Comparison of ENCODE assay signal across 20 mouse cellular contexts in genomic region chr6:48674291-48675058, GRCm38 (mm10). TPM values are rescaled to one million over a fixed set of nuclear protein-coding genes. Genes with fewer than 3 reads are reported as not detected.
DNase-seq lines count a peak whose midpoint lies in the region; ATAC-seq and TF ChIP-seq lines count a peak whose summit lies in the region.
"Had no signal": no experiment of that assay in that cellular context is flagged by ENCODE, and none has a peak within 500 bp of the region (broad histone marks: within the 10 kb centered on the region; RNA-seq: fewer than 3 reads in every experiment).

No protein-coding gene starts in this region.

- H3K36me3 ChIP-seq in intestine, embryonic 15.5 days, result no peaks in the 10 kb centered on the region
- no peaks in the 10 kb centered on the region for H3K36me3 ChIP-seq in intestine, postnatal 0 days (ENCODE audit: control insufficient read depth, insufficient read depth)
- H3K36me3 ChIP-seq in intestine, embryonic 16.5 days (ENCODE audit: control insufficient read depth, insufficient read depth, low read length), result no peaks in the 10 kb centered on the region
- H3K36me3 ChIP-seq: embryonic facial prominence, embryonic 12.5 days; heart, embryonic 15.5 days; midbrain, embryonic 12.5 days had no signal

- no peak overlapping the region for H3K4me2 ChIP-seq in intestine, embryonic 15.5 days (replicated peaks)
- no peak overlapping the region for H3K4me2 ChIP-seq in intestine, postnatal 0 days (replicated peaks; ENCODE audit: low read depth)
- H3K4me2 ChIP-seq in intestine, embryonic 16.5 days (ENCODE audit: low read depth, low read length), result no peak overlapping the region
- H3K4me2 ChIP-seq: embryonic facial prominence, embryonic 12.5 days; heart, embryonic 15.5 days; midbrain, embryonic 12.5 days had no signal

- no peak overlapping the region for H3K9ac ChIP-seq in intestine, embryonic 15.5 days
- no peak overlapping the region for H3K9ac ChIP-seq in intestine, postnatal 0 days (ENCODE audit: low read depth, low read length)
- H3K9ac ChIP-seq in intestine, embryonic 16.5 days (ENCODE audit: low read depth, low read length), result no peak overlapping the region
- H3K9ac ChIP-seq: embryonic facial prominence, embryonic 12.5 days; heart, embryonic 15.5 days; midbrain, embryonic 12.5 days had no signal

- no peak overlapping the region for H3K4me3 ChIP-seq in intestine, embryonic 15.5 days (replicated peaks)
- H3K4me3 ChIP-seq in intestine, postnatal 0 days (ENCODE audit: low read depth, low read length), result no peak overlapping the region
- H3K4me3 ChIP-seq in intestine, embryonic 16.5 days (ENCODE audit: low read length), result no peak overlapping the region
- H3K4me3 ChIP-seq: embryonic facial prominence, embryonic 12.5 days; heart, embryonic 15.5 days; left cerebral cortex, adult 2 months; midbrain, embryonic 12.5 days had no signal

- WGBS in intestine, embryonic 15.5 days, result 88% methylated on average over 9 of the region's 9 CpGs
- 69% methylated on average over 9 of the region's 9 CpGs for WGBS in intestine, postnatal 0 days
- WGBS in intestine, embryonic 16.5 days, result 85% methylated on average over 9 of the region's 9 CpGs

- no peaks in the 10 kb centered on the region for H3K9me3 ChIP-seq in intestine, embryonic 15.5 days
- H3K9me3 ChIP-seq in intestine, postnatal 0 days (ENCODE audit: control insufficient read depth), result no peaks in the 10 kb centered on the region
- no peaks in the 10 kb centered on the region for H3K9me3 ChIP-seq in intestine, embryonic 16.5 days (ENCODE audit: control insufficient read depth, low read length)
- H3K9me3 ChIP-seq: embryonic facial prominence, embryonic 12.5 days; heart, embryonic 15.5 days; midbrain, embryonic 12.5 days had no signal

- 0 out of 2 replicates have a peak, but pooled peaks cover 6% of the 10 kb centered on the region for H3K4me1 ChIP-seq in intestine, embryonic 15.5 days (replicated peaks)
- no peaks in the 10 kb centered on the region; the same call in 1 of the 2 replicates for H3K4me1 ChIP-seq in intestine, postnatal 0 days (replicated peaks; ENCODE audit: control insufficient read depth, insufficient read depth, low read length)
- H3K4me1 ChIP-seq in intestine, embryonic 16.5 days (ENCODE audit: control insufficient read depth, insufficient read depth, low read length), result peaks cover 3% of the 10 kb centered on the region; the same call in 1 of the 2 replicates
- H3K4me1 ChIP-seq: embryonic facial prominence, embryonic 12.5 days had no signal

- no peaks in the 10 kb centered on the region for H3K27me3 ChIP-seq in intestine, embryonic 15.5 days (replicated peaks)
- H3K27me3 ChIP-seq in intestine, postnatal 0 days (replicated peaks; ENCODE audit: control insufficient read depth, insufficient read depth, low read length), result no peaks in the 10 kb centered on the region
- H3K27me3 ChIP-seq in intestine, embryonic 16.5 days (replicated peaks; ENCODE audit: control insufficient read depth, insufficient read depth, low read length), result no peaks in the 10 kb centered on the region
- H3K27me3 ChIP-seq: embryonic facial prominence, embryonic 12.5 days; heart, embryonic 15.5 days; midbrain, embryonic 12.5 days had no signal

- TF ChIP-seq CTCF in intestine, postnatal 0 days (IDR thresholded peaks at IDR 0.05; ENCODE audit: low read depth), result no peak

- no peak overlapping the region for H3K27ac ChIP-seq in intestine, embryonic 15.5 days
- no peak overlapping the region for H3K27ac ChIP-seq in intestine, postnatal 0 days (ENCODE audit: low read depth, low read length)
- no peak overlapping the region for H3K27ac ChIP-seq in intestine, embryonic 16.5 days (ENCODE audit: low read length)
- H3K27ac ChIP-seq: embryonic facial prominence, embryonic 12.5 days; heart, embryonic 15.5 days; left cerebral cortex, adult 2 months; midbrain, embryonic 12.5 days had no signal

- ATAC-seq in intestine, embryonic 15.5 days, result peak; percentile 20; the same call in 1 of the 2 replicates
- ATAC-seq in intestine, postnatal 0 days, result no peak
- 0 out of 2 replicates have a peak, but pooled peaks have one; percentile 21 for ATAC-seq in intestine, embryonic 16.5 days
- ATAC-seq in frontal cortex, adult (ENCODE audit: low TSS enrichment), result no peak

- peak; percentile 41 for DNase-seq in thymus, postnatal 0 days (ENCODE audit: low spot score)
- no peak for DNase-seq in thymus, postnatal 10 days (ENCODE audit: low spot score in 2 of 2)
- no peak for DNase-seq in cerebellum, postnatal 25 days
- no peak for DNase-seq in adrenal gland, postnatal 14 days
- DNase-seq: cerebellum, adult 11-12 months; kidney, adult 8-10 months; lung, postnatal 4 days; right cerebral cortex, adult 18-20 months had no signal

RNA-seq across cellular contexts. Expression of gene Gimap9, which starts 1.5 kb away (rescaled TPM):
- polyA plus RNA-seq in intestine, embryonic 15.5 days (2015; fragmentation: Nextera tagmentation; extraction: Ambion mirVana), result 16.9 and 18.0 TPM in 2 replicates
- polyA plus RNA-seq in intestine, postnatal 0 days (2015; fragmentation: Nextera tagmentation; extraction: Ambion mirVana), result 9.9 and 10.2 TPM in 2 replicates
- polyA plus RNA-seq in thymus, postnatal 0 days (2015; fragmentation: Nextera tagmentation; extraction: Ambion mirVana), result 164 and 172 TPM in 2 replicates
- polyA plus RNA-seq in intestine, embryonic 16.5 days (2015; fragmentation: Nextera tagmentation; extraction: Ambion mirVana), result 15.9 and 16.5 TPM in 2 replicates
- 6.5 and 12.1 TPM in 2 replicates for total RNA-seq in adrenal gland, postnatal 14 days (2021)

RNA-seq across cellular contexts. Expression of gene Gimap4, which starts 9.9 kb away (rescaled TPM):
- polyA plus RNA-seq in intestine, embryonic 15.5 days (2015; fragmentation: Nextera tagmentation; extraction: Ambion mirVana), result 20.7 and 22.8 TPM in 2 replicates
- 9.6 and 11.3 TPM in 2 replicates for polyA plus RNA-seq in intestine, postnatal 0 days (2015; fragmentation: Nextera tagmentation; extraction: Ambion mirVana)
- polyA plus RNA-seq in thymus, postnatal 0 days (2015; fragmentation: Nextera tagmentation; extraction: Ambion mirVana), result 33.0 and 34.3 TPM in 2 replicates
- polyA plus RNA-seq in intestine, embryonic 16.5 days (2015; fragmentation: Nextera tagmentation; extraction: Ambion mirVana), result 21.2 and 23.2 TPM in 2 replicates
- total RNA-seq in adrenal gland, postnatal 14 days (2021), result 54.8 and 62.2 TPM in 2 replicates
- total RNA-seq: layer of hippocampus, adult 18-20 months had no signal

RNA-seq across cellular contexts. Expression of gene Gimap8, which starts 27.4 kb away (rescaled TPM):
- 1.7 and 2.3 TPM in 2 replicates for polyA plus RNA-seq in intestine, embryonic 15.5 days (2015; fragmentation: Nextera tagmentation; extraction: Ambion mirVana)
- polyA plus RNA-seq in intestine, postnatal 0 days (2015; fragmentation: Nextera tagmentation; extraction: Ambion mirVana), result 1.1 and 1.2 TPM in 2 replicates
- polyA plus RNA-seq in thymus, postnatal 0 days (2015; fragmentation: Nextera tagmentation; extraction: Ambion mirVana), result 11.8 and 12.8 TPM in 2 replicates
- 1.7 TPM in 2 replicates for polyA plus RNA-seq in intestine, embryonic 16.5 days (2015; fragmentation: Nextera tagmentation; extraction: Ambion mirVana)
- total RNA-seq in adrenal gland, postnatal 14 days (2021), result 12.1 and 20.4 TPM in 2 replicates

RNA-seq across cellular contexts. Expression of gene Gimap6, which starts 33.5 kb away (rescaled TPM):
- polyA plus RNA-seq in intestine, embryonic 15.5 days (2015; fragmentation: Nextera tagmentation; extraction: Ambion mirVana), result 20.4 and 21.1 TPM in 2 replicates
- polyA plus RNA-seq in intestine, postnatal 0 days (2015; fragmentation: Nextera tagmentation; extraction: Ambion mirVana), result 13.6 and 15.8 TPM in 2 replicates
- polyA plus RNA-seq in thymus, postnatal 0 days (2015; fragmentation: Nextera tagmentation; extraction: Ambion mirVana), result 184 TPM in 2 replicates
- 19.7 and 21.1 TPM in 2 replicates for polyA plus RNA-seq in intestine, embryonic 16.5 days (2015; fragmentation: Nextera tagmentation; extraction: Ambion mirVana)
- 63.5 and 88.5 TPM in 2 replicates for total RNA-seq in adrenal gland, postnatal 14 days (2021)

RNA-seq across cellular contexts. Expression of gene Gm28053, which starts 43.9 kb away (rescaled TPM):
- polyA plus RNA-seq in intestine, embryonic 15.5 days (2015; fragmentation: Nextera tagmentation; extraction: Ambion mirVana), result 5.6 and 5.7 TPM in 2 replicates
- polyA plus RNA-seq in intestine, postnatal 0 days (2015; fragmentation: Nextera tagmentation; extraction: Ambion mirVana), result 1.3 and 2.3 TPM in 2 replicates
- 11.0 and 13.9 TPM in 2 replicates for polyA plus RNA-seq in thymus, postnatal 0 days (2015; fragmentation: Nextera tagmentation; extraction: Ambion mirVana)
- polyA plus RNA-seq in intestine, embryonic 16.5 days (2015; fragmentation: Nextera tagmentation; extraction: Ambion mirVana), result 3.2 and 9.2 TPM in 2 replicates
- total RNA-seq in adrenal gland, postnatal 14 days (2021), result 4.9 and 12.6 TPM in 2 replicates
- polyA plus RNA-seq: embryonic facial prominence, embryonic 12.5 days; hindbrain, embryonic 11.5 days; limb, embryonic 11.5 days; liver, embryonic 16.5 days; midbrain, embryonic 12.5 days had no signal

Comparison
In these comparisons a context has a peak if more than half of its experiments do, and no peak if none do; other contexts are left out.
1. ATAC-seq: peak in intestine, embryonic 15.5 days (single experiment) and intestine, embryonic 16.5 days (single experiment); none in intestine, postnatal 0 days (single experiment) and frontal cortex, adult (single experiment).